Comparison of ENCODE assay signal across 10 mouse cellular contexts in genomic region chr4:138569928-138570327, GRCm38 (mm10).
DNase-seq lines count a peak whose midpoint lies in the region; ATAC-seq lines count a peak whose summit lies in the region.
"Had no signal": no experiment of that assay in that cellular context is flagged by ENCODE, and none has a peak within 500 bp of the region (broad histone marks: within the 10 kb centered on the region; RNA-seq: fewer than 3 reads in every experiment).

No protein-coding gene starts in this region.

- no peaks in the 10 kb centered on the region for H3K27me3 ChIP-seq in limb, embryonic 11.5 days (ENCODE audit: control insufficient read depth, insufficient read depth, low read length)
- H3K27me3 ChIP-seq in forebrain, embryonic 15.5 days, result no peaks in the 10 kb centered on the region
- H3K27me3 ChIP-seq: limb, embryonic 15.5 days had no signal

- H3K9me3 ChIP-seq in limb, embryonic 11.5 days (ENCODE audit: control insufficient read depth, low read length), result no peaks in the 10 kb centered on the region
- no peaks in the 10 kb centered on the region for H3K9me3 ChIP-seq in forebrain, embryonic 15.5 days
- H3K9me3 ChIP-seq: limb, embryonic 15.5 days had no signal

- H3K4me1 ChIP-seq in limb, embryonic 11.5 days (ENCODE audit: control insufficient read depth, insufficient read depth, low read length), result peaks cover 19% of the 10 kb centered on the region
- peaks cover 10% of the 10 kb centered on the region for H3K4me1 ChIP-seq in forebrain, embryonic 15.5 days
- H3K4me1 ChIP-seq: limb, embryonic 15.5 days had no signal

- no peak overlapping the region for H3K27ac ChIP-seq in limb, embryonic 11.5 days (replicated peaks; ENCODE audit: low read depth, low read length)
- H3K27ac ChIP-seq in forebrain, embryonic 15.5 days (replicated peaks), result no peak overlapping the region
- H3K27ac ChIP-seq: limb, embryonic 15.5 days had no signal

- ATAC-seq in limb, embryonic 11.5 days (ENCODE audit: insufficient number of reproducible peaks, low FRiP score, low TSS enrichment, low read depth), result peak; percentile 21; the same call in 1 of the 2 replicates
- no peak for ATAC-seq in forebrain, embryonic 15.5 days (replicated peaks)
- no peak for ATAC-seq in activated CD4-positive, CD25-positive, alpha-beta regulatory T cell, adult 4 months

- H3K4me2 ChIP-seq in limb, embryonic 11.5 days (ENCODE audit: low read depth, severe bottlenecking), result no peak overlapping the region
- no peak overlapping the region for H3K4me2 ChIP-seq in forebrain, embryonic 15.5 days (replicated peaks)
- H3K4me2 ChIP-seq: limb, embryonic 15.5 days had no signal

- 4% methylated on average over 11 of the region's 11 CpGs for WGBS in limb, embryonic 11.5 days
- 89% methylated on average over 11 of the region's 11 CpGs for WGBS in forebrain, embryonic 15.5 days

- no peaks in the 10 kb centered on the region for H3K36me3 ChIP-seq in limb, embryonic 11.5 days (ENCODE audit: control insufficient read depth, insufficient read depth, low read length)
- no peaks in the 10 kb centered on the region for H3K36me3 ChIP-seq in forebrain, embryonic 15.5 days
- H3K36me3 ChIP-seq: limb, embryonic 15.5 days had no signal

- no peak overlapping the region for H3K4me3 ChIP-seq in limb, embryonic 11.5 days (ENCODE audit: low read depth, low read length)
- no peak overlapping the region for H3K4me3 ChIP-seq in forebrain, embryonic 15.5 days
- H3K4me3 ChIP-seq: limb, embryonic 15.5 days had no signal

- H3K9ac ChIP-seq in limb, embryonic 11.5 days (ENCODE audit: low read length), result no peak overlapping the region
- H3K9ac ChIP-seq in forebrain, embryonic 15.5 days (replicated peaks), result no peak overlapping the region
- H3K9ac ChIP-seq: limb, embryonic 15.5 days had no signal

- peak; percentile 38 for DNase-seq in NIH3T3 (ENCODE audit: low read depth)
- DNase-seq in adrenal gland, postnatal 10 days, result peak; percentile 73
- peak; percentile 45 for DNase-seq in heart, postnatal 4 days
- peak; percentile 70 for DNase-seq in limb, embryonic 11.5 days (ENCODE audit: low spot score)
- DNase-seq in cerebellum, adult 18-20 months, result no peak
- no peak for DNase-seq in cerebellum, postnatal 10 days
- DNase-seq: cerebellum, postnatal 25 days had no signal

Comparison
In these comparisons a context has a peak if more than half of its experiments do, and no peak if none do; other contexts are left out.
1. DNase-seq: peak in NIH3T3 (single experiment), adrenal gland, postnatal 10 days (single experiment), heart, postnatal 4 days (single experiment) and limb, embryonic 11.5 days (single experiment); none in cerebellum, adult 18-20 months (0 of 2) and cerebellum, postnatal 10 days (0 of 2).